Comparison of ENCODE assay signal across 27 mouse cellular contexts in genomic region chr4:100517646-100518045, GRCm38 (mm10). TPM values are rescaled to one million over a fixed set of nuclear protein-coding genes. Genes with fewer than 3 reads are reported as not detected.
DNase-seq lines count a peak whose midpoint lies in the region; ATAC-seq and TF ChIP-seq lines count a peak whose summit lies in the region.
"Had no signal": no experiment of that assay in that cellular context is flagged by ENCODE, and none has a peak within 500 bp of the region (broad histone marks: within the 10 kb centered on the region; RNA-seq: fewer than 3 reads in every experiment).

No protein-coding gene starts in this region.

- POLR2A ChIA-PET in Patski (lab: Charles Lee): interaction anchor here (0.6 kb wide), 2 partner anchors 27 to 1100 kb away, joined by 3 read pairs; no protein-coding TSS in a partner anchor

- no peaks in the 10 kb centered on the region for H3K4me1 ChIP-seq in kidney, postnatal 0 days (replicated peaks; ENCODE audit: insufficient read depth, low read length)
- H3K4me1 ChIP-seq in lung, adult 2 months (ENCODE audit: control insufficient read depth, insufficient read depth, low read length): no peaks in the 10 kb centered on the region

- H3K9ac ChIP-seq in kidney, postnatal 0 days (ENCODE audit: low read depth, low read length): no peak overlapping the region
- H3K9ac ChIP-seq: embryonic facial prominence, embryonic 12.5 days; forebrain, embryonic 12.5 days had no signal

- no peaks in the 10 kb centered on the region for H3K36me3 ChIP-seq in kidney, postnatal 0 days (ENCODE audit: insufficient read depth, low read length)
- H3K36me3 ChIP-seq: embryonic facial prominence, embryonic 10.5 days; embryonic facial prominence, embryonic 12.5 days; forebrain, embryonic 10.5 days; forebrain, embryonic 12.5 days had no signal

- in situ Hi-C loops in Patski (cut with MboI; ENCODE audit: low pct_unique_long_range_greater_than_20kb): loop anchor here (10.0 kb wide), 1 partner anchor 423 kb away; the partner anchor contains the start of gene Ror1

- no peaks in the 10 kb centered on the region for H3K27me3 ChIP-seq in kidney, postnatal 0 days (ENCODE audit: insufficient read depth, low read length)
- no peaks in the 10 kb centered on the region for H3K27me3 ChIP-seq in Patski
- H3K27me3 ChIP-seq: embryonic facial prominence, embryonic 12.5 days had no signal

- WGBS in kidney, postnatal 0 days: 79% methylated on average over 2 of the region's 2 CpGs
- 84% methylated on average over 2 of the region's 2 CpGs for WGBS in lung, adult 2 months

- peak; percentile 44 for DNase-seq in kidney, postnatal 0 days (ENCODE audit: low spot score)
- no peak for DNase-seq in kidney, adult 18-20 months
- DNase-seq in 3134 (ENCODE audit: extremely low read depth, insufficient read length, low spot score) (peak; percentile 10), 3T3-L1 (ENCODE audit: low read depth, low spot score) (peak; percentile 71), Patski (ENCODE audit: low read depth, low spot score) (no peak)
- no peak for DNase-seq in heart, postnatal 14 days
- no peak for DNase-seq in kidney, adult 8-10 months
- no peak for DNase-seq in lung, adult 2 months
- DNase-seq: adrenal gland, adult 2 months; adrenal gland, postnatal 10 days; adrenal gland, postnatal 25 days; cerebellum, adult 11 months; cerebellum, adult 18-20 months; cerebellum, adult 8-10 months; cerebellum, adult 9-11 months; cerebellum, postnatal 14 days had no signal

- TF ChIP-seq POLR2A in lung, adult 2 months (IDR thresholded peaks at IDR 0.05; ENCODE audit: borderline replicate concordance, extremely low read depth, low read depth, low read length): no peak

- H3K4me2 ChIP-seq in kidney, postnatal 0 days (ENCODE audit: low read length): no peak overlapping the region
- H3K4me2 ChIP-seq: embryonic facial prominence, embryonic 12.5 days; forebrain, embryonic 12.5 days had no signal

- ATAC-seq in kidney, postnatal 0 days (replicated peaks; ENCODE audit: low FRiP score, low read depth): no peak
- ATAC-seq in Patski: peak; percentile 96
- ATAC-seq: forebrain, embryonic 14.5 days; forebrain, embryonic 16.5 days had no signal

- H3K4me3 ChIP-seq in kidney, postnatal 0 days (replicated peaks; ENCODE audit: low read depth, low read length): no peak overlapping the region
- H3K4me3 ChIP-seq in lung, adult 2 months (replicated peaks; ENCODE audit: extremely low read depth, low read depth, low read length): no peak overlapping the region
- H3K4me3 ChIP-seq: embryonic facial prominence, embryonic 10.5 days; embryonic facial prominence, embryonic 12.5 days; erythroblast, embryonic 14.5 days; forebrain, embryonic 10.5 days; forebrain, embryonic 12.5 days had no signal

- no peak overlapping the region for H3K27ac ChIP-seq in kidney, postnatal 0 days
- H3K27ac ChIP-seq: embryonic facial prominence, embryonic 10.5 days; embryonic facial prominence, embryonic 12.5 days; forebrain, embryonic 10.5 days; forebrain, embryonic 12.5 days had no signal

- intact Hi-C loops in heart, postnatal 14 days (cut with DNase I): no loop called here

- no peak for TF ChIP-seq CTCF in kidney, postnatal 0 days (IDR thresholded peaks at IDR 0.05; ENCODE audit: low read depth)
- no peak for TF ChIP-seq CTCF in Patski (IDR thresholded peaks at IDR 0.05)
- TF ChIP-seq CTCF in lung, adult 2 months (IDR thresholded peaks at IDR 0.05; ENCODE audit: insufficient read depth, low read length): no peak

- H3K9me3 ChIP-seq in kidney, postnatal 0 days (replicated peaks; ENCODE audit: low read length): no peaks in the 10 kb centered on the region
- H3K9me3 ChIP-seq: embryonic facial prominence, embryonic 10.5 days; embryonic facial prominence, embryonic 12.5 days; forebrain, embryonic 10.5 days; forebrain, embryonic 12.5 days had no signal

- CTCF ChIA-PET in Patski (lab: Charles Lee): no interaction called here

RNA-seq across cellular contexts. Expression of gene Ube2u, which starts 39.0 kb away (rescaled TPM):
- polyA plus RNA-seq in kidney, postnatal 0 days (2015; fragmentation: Nextera tagmentation; extraction: Ambion mirVana): 1.6 and 1.8 TPM in 2 replicates
- polyA plus RNA-seq in Patski (2021): not detected
- total RNA-seq in heart, postnatal 14 days (2021): not detected
- not detected in 2 replicates for polyA plus RNA-seq in lung, adult 2 months (2012; rRNA removed)
- total RNA-seq: adrenal gland, postnatal 10 days; adrenal gland, postnatal 25 days; ES-E14; MEL had no signal
- polyA plus RNA-seq: adrenal gland, adult 2 months; C2C12; cortical plate, adult 2 months; erythroblast, embryonic 14.5 days had no signal

Comparison
In these comparisons a context has a peak if more than half of its experiments do, and no peak if none do; other contexts are left out.
1. DNase-seq: peak in kidney, postnatal 0 days (single experiment), 3134 (single experiment) and 3T3-L1 (single experiment); none in kidney, adult 18-20 months (single experiment), Patski (single experiment), heart, postnatal 14 days (0 of 2), kidney, adult 8-10 months (0 of 2) and lung, adult 2 months (single experiment).